Mouse (Mus musculus): ENCODE measurements at regions not wholly inside any gene's neighbourhood (a gene's known extent, or its start where the extent isn't known, plus 50 kb on each side); places are given as distances from the start of the nearest gene placed in this dataset.
A peak's percentile ranks its signal among the peaks of the same experiment; 100 is the strongest.
"Not testable (repeated sequence)": the region's sequence is repeated elsewhere in the genome, so short reads cannot be mapped to it uniquely, and the experiment has no call there.

DNA sequence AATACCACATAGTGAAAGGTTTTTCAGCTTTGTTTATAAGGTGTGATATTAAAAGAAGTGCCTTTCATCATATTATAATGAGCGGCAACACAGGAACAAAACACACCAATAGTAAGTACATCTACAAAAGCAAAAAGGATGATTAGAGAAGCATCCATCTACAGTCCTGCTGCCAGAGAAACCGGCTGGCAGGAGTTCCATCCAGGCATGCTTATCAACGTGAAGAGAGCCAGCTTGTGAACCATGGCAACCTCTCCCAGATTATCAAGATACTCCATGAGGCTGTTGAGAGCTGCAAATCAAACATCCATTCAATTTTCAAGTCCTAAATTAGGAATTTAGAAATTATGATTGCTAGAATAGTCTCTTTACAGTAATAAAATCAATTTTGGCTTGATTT lies 590.1 kb downstream of the Kctd12 start:
- DNase-seq, result no peak

DNA sequence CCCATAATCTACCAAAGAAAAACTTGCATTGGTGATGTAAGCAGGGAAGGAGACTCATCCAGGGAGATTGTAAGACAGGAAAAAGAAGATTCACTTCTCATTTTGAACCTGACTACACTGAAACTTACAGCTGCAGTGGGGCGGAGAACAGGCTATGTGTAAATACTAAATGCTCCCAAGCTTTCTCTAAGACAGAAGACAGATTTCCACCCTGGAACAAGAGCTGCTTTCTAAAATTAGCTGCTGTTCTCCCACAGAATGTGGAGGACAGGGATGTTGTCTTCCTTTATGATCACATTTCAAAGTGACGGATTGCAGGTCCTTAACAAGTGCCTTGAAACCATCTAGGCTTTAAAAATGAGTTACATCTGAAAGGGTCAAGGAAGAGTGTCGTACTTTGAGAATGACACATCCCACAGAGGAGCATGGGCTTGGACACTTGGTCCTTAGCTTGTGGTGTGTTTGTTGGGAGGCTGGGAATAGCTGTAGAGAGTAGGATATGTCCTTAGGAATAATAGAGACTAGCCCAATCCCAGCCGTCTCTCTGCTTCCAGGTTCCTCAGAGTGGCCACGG lies 609.4 kb downstream of the Kctd12 start:
- DNase-seq, result no peak

DNA sequence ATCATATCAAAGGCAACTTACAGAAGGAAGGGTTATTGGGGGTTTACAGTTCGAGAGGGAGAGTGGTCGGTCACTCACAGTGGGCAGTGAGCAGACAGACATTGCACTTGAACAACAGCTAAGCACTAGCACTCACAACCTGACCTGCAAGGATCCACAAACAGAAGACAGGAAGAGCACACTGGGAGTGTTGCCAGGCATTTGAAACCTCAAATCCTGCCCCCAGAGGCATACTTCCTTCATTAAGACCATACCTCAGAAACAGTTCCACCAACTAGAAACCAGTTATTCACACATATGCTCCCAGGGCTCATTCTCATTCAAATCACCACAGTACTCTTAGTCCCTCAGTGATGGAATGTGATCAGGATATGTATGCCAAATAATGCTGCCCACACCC lies 620.8 kb downstream of the Kctd12 start:
- DNase-seq, result no peak

DNA sequence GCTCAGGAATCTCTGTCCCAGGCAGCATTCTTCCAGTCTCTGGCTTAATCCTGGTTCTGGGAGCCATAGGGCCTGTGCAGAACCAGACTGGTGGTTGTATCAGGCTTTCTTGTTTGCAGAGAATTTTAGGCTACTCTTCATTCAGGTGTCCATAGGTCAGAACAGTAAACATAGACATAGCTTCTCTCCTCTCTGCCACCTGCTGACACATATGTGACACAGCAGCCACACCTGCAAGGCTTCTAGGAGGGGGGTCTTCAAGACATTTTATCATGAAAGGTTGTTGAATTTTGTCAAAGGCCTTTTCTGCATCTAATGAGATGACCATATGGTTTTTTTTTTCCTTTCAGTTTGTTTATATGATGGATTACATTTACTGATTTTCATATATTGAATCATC lies 599.7 kb downstream of the Lmo7 start:
- DNase-seq, result no peak

DNA sequence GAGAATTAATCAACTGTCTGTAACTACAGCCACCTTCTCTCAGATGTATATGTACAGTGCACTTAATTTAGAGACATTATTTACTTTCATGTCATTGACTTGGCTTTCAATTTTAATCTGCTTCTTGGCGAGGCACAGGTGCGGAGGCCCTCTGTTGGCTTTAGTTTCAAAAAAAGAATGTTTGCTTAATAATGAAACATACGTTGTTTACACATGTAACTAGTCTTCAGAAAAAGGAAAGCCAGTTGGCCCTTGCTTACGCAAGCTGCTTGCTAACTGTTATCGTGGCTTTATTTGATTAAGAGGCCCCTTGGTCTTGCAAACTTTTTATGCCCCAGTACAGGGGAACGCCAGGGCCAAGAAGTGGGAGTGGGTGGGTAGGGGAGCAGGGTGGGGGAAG lies 576.6 kb downstream of the Lmo7 start:
- no peak for DNase-seq

DNA sequence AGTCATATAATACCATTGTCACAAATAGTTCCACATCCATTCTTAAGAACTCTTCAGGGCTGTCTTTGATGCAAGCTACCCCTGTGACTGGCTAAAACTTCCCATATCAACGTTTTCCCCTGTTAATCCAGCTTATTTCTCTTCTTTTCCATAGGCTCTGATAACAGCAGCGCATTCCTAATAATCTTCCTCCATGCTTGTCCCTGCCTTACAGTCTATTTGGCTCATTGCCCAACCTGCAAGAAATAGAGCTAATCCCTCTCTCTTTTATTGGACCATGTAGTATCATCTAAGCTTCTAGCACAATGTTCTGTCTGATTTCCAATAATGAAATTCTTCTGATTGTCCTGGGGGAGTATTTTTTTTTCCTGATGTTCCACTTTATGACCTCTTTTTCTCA lies 573.1 kb downstream of the Lmo7 start:
- no peak for DNase-seq

DNA sequence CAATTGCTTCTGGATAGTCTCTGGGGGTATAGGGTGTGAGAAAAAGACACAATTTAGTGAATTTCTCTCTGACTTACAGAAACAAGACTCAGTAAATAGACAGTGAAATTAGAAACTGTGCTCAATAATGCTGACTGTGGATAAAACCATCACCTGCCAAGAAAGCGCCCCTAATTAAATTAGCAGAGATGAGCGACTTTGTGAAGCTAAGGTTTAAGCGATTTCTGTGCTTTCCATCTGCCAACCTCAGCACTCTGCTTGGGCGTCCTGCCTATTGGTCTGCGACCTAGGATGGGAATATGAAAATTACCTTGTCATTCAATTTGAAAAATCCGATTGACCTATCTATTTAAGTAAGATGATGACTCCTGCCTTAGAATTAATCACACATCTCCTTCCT lies 570.5 kb downstream of the Lmo7 start:
- DNase-seq, result no peak

DNA sequence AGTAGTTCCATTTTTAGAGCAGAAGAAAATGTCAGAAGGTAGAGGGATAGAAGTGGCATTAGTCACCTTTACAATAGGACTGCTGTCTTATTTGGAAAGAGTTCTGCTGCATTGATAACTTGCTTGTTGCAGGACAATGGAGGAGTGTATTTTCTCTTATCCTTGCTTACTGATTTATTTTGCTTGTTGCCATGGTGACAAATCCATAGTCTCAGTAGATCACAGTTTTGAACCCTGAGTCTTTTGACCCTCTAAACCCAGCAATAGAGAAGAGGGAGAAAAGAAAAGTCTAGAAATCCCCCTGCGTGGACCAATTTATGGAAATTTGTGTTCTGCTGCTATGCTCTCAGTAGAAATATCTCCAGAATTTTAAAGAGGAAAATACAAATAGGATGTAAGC lies 561.6 kb downstream of the Lmo7 start:
- no peak for DNase-seq

DNA sequence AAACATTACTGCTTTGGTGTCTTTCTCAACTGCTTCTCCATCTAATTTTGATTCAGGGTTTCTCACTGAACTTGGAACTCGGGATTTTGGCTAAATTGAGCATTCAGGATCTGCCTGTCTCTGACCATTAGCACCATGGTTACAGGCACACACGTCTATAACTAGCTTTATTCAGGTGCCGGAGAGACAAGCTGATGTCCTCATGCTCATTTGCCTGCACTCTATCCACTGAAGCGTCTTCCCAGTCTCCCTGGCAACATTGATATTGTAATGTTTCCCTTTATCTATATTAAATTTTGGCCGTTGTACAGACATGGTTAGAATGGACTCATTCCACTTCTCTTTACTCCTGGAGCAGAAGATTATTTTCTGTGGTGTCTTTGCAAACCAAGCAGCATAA lies 520.3 kb downstream of the Lmo7 start:
- no peak for DNase-seq

DNA sequence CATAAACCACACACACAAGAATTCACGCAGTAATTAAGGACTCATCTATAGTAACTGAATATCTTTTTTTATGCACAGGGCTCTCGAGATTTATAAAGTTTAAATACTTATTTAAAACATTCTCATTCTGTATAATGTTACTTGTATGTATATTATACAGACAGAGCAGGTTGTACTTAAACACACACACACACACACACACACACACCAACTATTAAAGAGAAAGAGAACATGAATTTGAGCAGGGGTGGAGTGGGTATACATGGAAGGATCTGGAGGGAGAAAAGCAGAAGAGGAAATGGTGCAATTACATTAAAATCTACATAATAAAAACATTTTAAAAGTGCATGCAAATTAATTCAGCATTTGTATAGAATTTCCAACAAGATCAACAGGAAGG lies 518.8 kb downstream of the Lmo7 start:
- no peak for DNase-seq

DNA sequence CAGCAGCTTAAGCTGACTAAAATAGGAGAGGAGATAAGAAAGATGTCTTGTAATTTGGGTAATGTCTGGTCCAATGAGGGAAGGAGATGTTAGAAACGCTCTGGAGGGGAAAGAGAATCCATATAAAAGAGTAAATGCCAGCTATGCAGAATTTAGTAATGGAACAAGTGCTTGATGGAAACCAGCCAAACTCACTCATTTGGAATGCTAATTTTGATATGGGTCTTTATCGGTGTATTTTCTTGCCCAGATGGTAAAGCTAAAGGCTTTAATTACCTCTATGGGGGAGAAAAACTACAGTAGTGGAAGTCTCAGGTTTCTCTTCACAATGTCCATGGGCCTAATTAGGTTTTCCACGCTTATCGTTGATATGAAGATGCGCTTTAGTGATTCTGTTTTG lies 518.3 kb downstream of the Lmo7 start:
- DNase-seq, result no peak

DNA sequence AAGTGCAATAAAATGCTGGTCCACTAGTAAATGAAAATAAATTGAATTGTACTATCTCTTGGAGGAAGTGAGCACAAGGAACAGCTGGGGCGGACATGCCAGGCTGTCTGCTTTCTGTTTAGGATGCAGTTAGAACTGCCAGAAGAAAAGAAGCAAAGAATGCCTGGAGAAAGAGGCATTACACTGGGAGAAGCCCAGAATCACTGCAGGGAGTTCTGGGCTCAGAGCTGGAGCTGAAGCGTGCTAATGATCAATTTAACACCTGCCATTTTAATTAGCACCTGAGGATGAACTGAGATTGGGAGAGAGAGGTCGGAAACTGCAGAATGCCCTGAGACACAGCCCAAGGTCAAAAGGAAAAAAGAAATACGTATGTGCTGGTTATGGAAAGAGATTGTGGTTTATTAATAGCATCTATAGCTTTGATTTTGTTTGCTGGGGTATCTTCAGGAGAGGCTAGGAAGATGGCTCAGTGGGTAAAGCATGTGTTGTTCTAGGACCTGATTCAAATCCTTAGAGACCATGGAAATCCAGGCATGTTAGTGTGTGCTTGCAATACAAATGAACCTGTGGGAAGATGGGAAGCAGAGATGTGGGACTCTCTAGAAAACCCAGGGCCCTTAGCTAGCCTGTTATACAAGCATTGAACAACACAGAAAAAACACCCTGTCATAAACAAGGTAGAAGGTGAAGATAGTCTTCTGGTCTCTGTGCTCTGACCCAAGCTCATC lies 514.2 kb downstream of the Lmo7 start:
- DNase-seq, result no peak

DNA sequence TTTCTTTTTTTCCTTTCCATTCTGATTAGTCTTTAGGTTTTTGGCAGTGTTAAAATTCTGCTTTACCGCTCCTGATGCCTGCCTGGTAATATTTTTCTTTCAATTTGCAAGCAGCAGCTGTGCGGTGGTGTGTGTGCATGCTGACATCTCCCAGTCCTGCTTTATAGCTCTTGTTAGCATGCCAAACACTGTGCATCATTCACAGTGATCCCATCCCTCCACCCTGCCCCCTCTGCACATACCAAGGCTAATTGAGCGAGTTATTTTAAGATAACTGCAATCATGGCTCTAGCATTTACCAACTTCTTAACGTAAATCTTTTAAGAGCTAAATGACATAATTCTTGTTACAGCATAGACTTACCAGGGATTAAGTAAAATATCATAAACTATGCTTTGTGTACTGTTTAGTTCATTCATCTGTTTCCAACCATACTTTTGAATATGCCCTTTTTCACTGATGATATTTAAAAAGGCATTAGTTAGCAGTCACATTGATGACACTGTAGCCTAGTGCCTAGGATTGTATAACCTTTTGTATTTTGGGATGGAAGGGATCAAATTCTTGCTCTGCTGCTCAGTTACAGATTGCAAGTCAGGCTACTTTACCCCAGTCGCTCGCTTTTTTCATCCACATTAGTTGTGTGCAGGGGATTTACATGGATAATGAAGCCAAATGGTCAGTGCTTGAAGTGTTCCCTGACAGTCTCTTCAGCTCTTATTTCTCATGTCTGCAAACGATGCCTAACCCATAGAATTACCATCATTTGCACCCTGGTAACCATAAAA lies 487.0 kb downstream of the Lmo7 start:
- DNase-seq, result peak; percentile 3

DNA sequence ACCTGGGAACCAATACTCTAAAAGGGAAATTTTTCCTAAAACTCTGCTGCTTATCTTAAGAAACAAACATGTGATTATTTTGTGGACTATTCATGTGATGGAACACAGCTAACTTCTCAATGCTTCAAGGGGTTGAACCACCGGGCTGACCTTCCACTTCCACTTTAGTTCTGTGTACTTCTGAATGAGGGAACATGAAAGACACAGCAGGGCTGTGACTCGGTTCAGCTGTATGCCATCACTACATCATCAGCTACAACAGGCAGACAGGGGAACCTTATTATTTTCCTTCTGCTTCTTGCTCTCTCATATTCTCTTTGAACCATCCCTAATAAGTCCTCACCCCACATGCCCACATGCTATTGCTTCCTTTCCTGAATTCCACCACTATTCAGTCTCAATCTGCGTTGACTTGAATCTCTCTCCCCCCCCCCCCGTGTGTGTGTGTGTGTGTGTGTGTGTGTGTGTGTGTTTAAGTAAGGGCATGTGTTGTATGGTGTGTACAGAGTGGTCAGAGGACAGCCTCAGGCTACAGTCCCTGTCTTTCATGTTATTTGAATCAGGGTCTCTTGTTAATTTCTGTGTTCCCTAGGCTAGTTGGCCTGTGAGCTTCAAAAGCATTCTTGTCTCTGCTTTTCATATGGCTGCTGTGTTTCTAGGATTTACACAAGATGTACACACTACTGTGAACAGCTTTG lies 485.7 kb downstream of the Lmo7 start:
- no peak for DNase-seq

DNA sequence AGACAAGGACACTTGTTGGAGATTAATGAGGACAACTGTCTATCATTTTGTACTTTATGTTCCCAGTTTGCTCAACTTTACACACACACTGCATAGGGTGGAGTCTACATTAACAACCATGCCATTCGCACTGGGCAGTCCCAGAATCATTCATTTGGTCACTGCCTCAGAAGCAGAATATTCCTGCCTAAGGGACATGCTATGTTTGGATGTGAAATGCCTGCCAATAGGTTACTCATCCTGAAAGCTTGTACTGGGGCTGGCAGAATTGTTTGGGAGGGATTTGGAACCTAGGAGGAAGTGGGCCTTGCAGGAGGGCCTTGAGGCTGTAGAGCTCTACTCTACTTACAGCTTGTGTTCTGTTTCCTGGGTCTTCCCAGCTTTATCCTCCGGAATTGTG lies 482.3 kb downstream of the Lmo7 start:
- no peak for DNase-seq

DNA sequence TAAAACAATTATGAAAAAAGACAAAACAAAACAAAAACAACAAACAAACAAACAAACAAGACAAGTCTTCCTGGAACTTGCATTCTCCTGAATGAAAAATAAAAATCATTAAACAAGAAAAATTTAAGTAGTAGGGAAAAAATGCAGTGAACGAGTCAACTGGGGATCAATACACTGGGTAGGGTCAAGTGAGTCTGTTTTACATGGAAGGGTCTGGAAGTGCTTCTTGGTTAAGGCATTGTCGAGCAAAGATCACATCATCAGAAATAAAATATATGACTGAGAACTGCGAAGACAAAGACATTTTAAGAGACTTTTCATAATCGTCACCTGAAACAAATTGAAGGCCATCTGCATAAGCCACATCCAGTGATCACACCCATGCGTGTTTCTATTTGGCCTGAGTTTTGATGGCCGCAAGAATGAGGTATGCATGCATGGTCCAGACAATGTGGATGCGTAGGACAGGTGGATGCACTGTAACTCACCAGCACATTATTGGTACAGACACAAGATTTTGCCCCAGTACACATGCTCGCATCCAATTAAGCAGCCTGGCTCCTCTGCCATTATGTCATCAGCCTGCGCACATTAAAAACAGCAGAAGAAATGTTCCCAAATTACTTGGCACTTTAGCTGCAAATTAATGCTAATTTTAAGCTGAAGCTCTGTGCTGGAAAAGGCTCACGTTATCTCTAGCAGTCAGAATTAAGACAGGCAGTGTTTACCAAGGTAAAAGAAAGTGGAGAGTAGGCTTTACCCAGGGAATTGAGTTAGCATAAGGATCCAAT lies 475.3 kb downstream of the Lmo7 start:
- DNase-seq, result no peak

DNA sequence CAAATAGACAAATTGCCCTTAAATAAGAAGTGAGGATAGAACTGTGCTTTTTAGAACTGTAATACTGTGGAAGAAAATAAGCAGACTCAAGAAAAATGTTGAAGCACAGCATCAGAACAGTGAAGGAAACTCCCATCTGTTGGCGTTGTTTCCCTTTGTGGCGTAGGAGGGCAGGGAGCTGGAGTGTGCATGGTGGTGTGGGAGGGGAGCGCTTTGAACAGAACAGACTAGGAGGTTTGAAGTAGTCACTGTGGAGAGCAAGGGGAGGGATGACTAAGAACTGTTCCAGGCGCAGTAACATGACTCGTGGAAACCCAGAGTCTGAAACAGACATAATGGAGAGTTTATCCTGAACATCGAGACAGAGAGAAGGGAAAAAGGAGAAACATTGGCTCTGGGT lies 469.7 kb downstream of the Lmo7 start:
- no peak for DNase-seq

DNA sequence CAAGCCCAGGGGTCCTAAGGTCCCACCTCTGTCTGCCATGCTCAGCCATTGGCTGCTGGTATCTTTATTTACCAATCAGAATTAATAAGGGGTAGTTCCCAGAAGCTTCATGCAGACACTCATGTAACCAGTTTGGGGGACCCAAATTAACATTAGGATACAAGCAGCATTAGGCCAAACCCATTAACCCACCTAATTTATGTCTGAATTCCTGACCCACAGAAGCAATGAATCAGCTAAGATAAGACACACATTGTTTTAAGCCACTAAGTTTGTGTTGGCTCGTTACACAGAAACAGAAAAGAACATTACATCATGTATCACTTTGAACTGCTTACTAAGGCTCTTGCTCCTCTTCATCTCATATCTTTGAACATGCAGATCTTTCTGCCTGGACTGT lies 461.0 kb downstream of the Lmo7 start:
- DNase-seq, result no peak

DNA sequence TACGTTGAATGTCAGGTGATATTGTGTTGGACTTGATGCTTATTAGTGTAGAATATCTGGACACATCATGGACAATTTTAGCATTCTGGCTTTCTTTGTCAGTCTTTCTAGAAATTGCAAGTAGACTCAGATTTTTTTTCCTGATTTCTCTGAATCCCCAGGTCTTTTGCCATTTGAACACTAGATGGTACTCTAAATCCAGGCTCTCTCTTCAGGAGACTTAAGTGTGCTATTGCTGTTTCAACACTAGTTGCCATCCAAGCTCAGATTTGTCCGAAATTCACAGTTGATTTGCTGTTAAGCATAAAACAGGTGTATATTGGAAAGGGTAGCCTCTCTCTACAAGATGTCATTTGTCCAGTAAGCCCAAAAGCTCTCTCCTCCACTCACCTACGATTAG lies 451.5 kb downstream of the Lmo7 start:
- no peak for DNase-seq

DNA sequence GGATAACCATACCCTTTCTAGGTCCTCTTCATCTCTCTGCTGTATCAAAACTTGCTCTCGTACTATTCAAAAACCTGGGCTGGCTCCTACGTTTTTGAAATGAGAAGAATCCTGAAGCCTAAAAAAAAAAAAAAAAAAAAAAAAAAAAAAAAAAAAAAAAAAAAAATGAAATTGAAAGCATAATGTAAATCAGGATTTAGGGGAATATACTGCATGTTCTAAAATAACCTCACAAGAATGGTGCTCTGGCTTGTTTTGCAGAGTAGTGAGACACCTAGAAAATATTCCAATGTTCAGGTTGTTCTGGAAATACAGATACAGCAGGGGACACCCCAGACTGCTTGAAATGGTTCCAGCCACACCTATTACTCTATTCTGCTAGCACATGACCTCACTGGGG lies 442.0 kb downstream of the Lmo7 start:
- DNase-seq, result no peak

DNA sequence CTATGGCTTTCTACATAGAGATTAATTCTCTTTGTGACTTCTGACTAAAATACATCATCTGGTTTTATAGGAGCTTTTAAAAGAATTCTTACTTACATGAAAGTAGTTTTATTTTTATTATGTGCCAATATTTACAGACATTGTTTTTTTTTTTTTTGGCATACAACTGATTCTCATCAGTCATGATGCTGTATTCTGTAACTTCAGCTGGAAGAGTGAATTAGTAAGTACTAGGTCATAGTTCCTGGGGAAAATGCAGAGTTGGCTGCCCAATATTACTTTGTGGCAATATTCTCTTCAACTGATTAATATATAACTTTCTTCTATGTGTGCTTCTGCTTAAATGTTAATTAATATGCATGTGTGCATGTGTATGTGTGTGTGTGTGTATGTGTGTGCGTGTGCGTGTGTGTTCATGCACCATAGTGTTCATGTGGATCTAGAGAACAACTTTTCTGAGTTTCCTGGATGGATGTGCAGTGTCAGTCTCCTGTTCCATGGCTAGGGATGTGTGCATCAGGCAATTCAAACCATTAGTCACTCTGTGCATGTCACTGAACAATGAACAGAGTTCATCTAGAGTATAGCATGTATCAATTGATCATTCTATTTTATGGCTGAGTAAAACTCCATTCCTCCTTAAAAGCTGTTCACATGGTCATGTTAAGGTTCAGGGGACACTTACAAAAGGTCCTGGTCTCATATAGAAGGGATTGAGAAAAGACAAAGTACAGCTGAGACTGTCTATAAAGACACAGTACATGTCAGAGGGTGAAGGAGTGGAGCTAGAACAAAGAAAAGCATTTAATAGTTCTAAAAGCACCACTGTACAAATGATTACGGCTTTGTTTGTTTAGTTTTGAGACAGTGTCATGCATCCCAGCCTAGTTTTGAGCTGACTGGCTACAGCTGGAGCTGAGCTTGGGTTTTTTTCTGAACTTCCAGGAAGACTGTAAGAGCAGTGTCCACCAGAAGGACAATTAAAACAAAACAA lies 431.8 kb downstream of the Lmo7 start:
- no peak for DNase-seq

DNA sequence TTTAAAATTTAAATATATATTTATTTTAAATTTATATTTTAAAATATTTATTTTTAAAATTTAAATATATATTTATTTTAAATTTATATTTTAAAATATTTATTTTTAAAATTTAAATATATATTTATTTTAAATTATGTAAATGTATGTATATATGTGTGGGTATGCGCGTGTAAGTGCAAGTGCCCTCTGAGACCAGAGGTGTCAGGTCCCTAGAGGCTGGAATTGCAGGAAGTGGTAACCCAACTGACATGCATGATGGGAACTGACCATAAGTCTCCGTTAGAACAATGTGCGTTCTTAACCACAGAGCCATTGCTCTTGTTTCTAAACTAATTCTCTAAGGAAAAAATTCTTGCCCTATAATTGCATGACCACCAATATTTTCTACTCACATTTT lies 420.7 kb downstream of the Lmo7 start:
- not testable (repeated sequence) for DNase-seq

All from kidney, adult 11 months (tissue).